Mouse (Mus musculus): ENCODE measurements around the gene Intu. TPM values are rescaled to one million over a fixed set of nuclear protein-coding genes. Genes with fewer than 3 reads are reported as not detected.

Intu gene
- polyA plus RNA-seq, 1 experiment from 2014 or later, result 2.3 TPM

- no peak overlapping the region for H3K27ac ChIP-seq (ENCODE audit: low read length)
- no peaks in the 10 kb centered on the region for H3K9me3 ChIP-seq (replicated peaks; ENCODE audit: control insufficient read depth, low read length)
- no peaks in the 10 kb centered on the region for H3K36me3 ChIP-seq (ENCODE audit: control insufficient read depth, insufficient read depth, low read length)
- no peaks in the 10 kb centered on the region for H3K4me1 ChIP-seq (ENCODE audit: control insufficient read depth, insufficient read depth, low read length)
- H3K27me3 ChIP-seq (ENCODE audit: control insufficient read depth, insufficient read depth, low read length), result no peaks in the 10 kb centered on the region
- no peak overlapping the region for H3K4me2 ChIP-seq (ENCODE audit: low read depth, low read length)
- no peak overlapping the region for H3K9ac ChIP-seq (ENCODE audit: low read length)
- no peak for ATAC-seq (ENCODE audit: insufficient read depth, low FRiP score)
- no peak overlapping the region for H3K4me3 ChIP-seq (replicated peaks; ENCODE audit: low read length)
- 59% methylated on average over 9 of the region's 9 CpGs for WGBS
These were observed 155.8 kb downstream of the Intu start for GRCm38 (mm10) chr3:40686836-40687235.

DNA sequence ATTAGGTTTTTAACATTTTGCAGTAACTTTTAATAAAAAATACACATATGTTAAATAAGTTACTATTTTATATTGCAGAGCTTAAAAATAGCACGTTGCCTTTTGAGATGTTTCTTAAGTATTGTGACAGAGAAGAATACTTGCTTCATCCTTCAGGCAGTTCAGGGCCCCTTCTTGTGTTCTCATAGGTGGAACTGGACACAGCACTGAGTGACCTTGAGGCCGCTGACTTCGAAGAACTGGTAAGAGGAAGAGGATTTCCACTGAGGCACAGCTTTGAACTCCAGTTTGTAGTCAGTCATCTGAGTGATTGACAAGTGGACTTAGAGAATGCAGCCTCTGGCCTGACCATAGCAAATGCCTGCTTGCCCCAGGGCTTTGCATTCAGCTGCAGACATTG, 156.5 kb downstream of the Intu start:
- no peaks in the 10 kb centered on the region for H3K9me3 ChIP-seq (replicated peaks; ENCODE audit: control insufficient read depth, low read length)
- H3K27ac ChIP-seq (ENCODE audit: low read length), result no peak overlapping the region
- ATAC-seq (ENCODE audit: insufficient read depth, low FRiP score), result no peak
- no peak overlapping the region for H3K4me2 ChIP-seq (ENCODE audit: low read depth, low read length)
- 72% methylated on average over 3 of the region's 3 CpGs for WGBS
- H3K9ac ChIP-seq (ENCODE audit: low read length), result no peak overlapping the region
- H3K27me3 ChIP-seq (ENCODE audit: control insufficient read depth, insufficient read depth, low read length), result no peaks in the 10 kb centered on the region
- no peak overlapping the region for H3K4me3 ChIP-seq (replicated peaks; ENCODE audit: low read length)
- H3K36me3 ChIP-seq (ENCODE audit: control insufficient read depth, insufficient read depth, low read length), result no peaks in the 10 kb centered on the region
- H3K4me1 ChIP-seq (ENCODE audit: control insufficient read depth, insufficient read depth, low read length), result no peaks in the 10 kb centered on the region

- H3K4me3 ChIP-seq (replicated peaks; ENCODE audit: low read length), result no peak overlapping the region
- no peak overlapping the region for H3K27ac ChIP-seq (ENCODE audit: low read length)
- H3K9ac ChIP-seq (ENCODE audit: low read length), result no peak overlapping the region
- no peaks in the 10 kb centered on the region; the same call in 1 of the 2 replicates for H3K36me3 ChIP-seq (ENCODE audit: control insufficient read depth, insufficient read depth, low read length)
- no peaks in the 10 kb centered on the region for H3K27me3 ChIP-seq (ENCODE audit: control insufficient read depth, insufficient read depth, low read length)
- WGBS, result 82% methylated on average over 6 of the region's 6 CpGs
- ATAC-seq (ENCODE audit: insufficient read depth, low FRiP score), result no peak
- no peaks in the 10 kb centered on the region for H3K9me3 ChIP-seq (replicated peaks; ENCODE audit: control insufficient read depth, low read length)
- peaks cover 3% of the 10 kb centered on the region; the same call in 1 of the 2 replicates for H3K4me1 ChIP-seq (ENCODE audit: control insufficient read depth, insufficient read depth, low read length)
- no peak overlapping the region for H3K4me2 ChIP-seq (ENCODE audit: low read depth, low read length)
These were observed 160.5 kb downstream of the Intu start for GRCm38 (mm10) chr3:40691566-40691965.

- WGBS, result 76% methylated on average over 10 of the region's 10 CpGs
- ATAC-seq (ENCODE audit: insufficient read depth, low FRiP score), result no peak
- Histone ChIP-seq H3K9me3 (replicated peaks; ENCODE audit: control insufficient read depth, low read length) (no peaks in the 10 kb centered on the region), H3K4me3 (replicated peaks; ENCODE audit: low read length) (no peak overlapping the region), H3K9ac (ENCODE audit: low read length) (no peak overlapping the region), H3K36me3 (ENCODE audit: control insufficient read depth, insufficient read depth, low read length) (no peaks in the 10 kb centered on the region; the same call in 1 of the 2 replicates), H3K27ac (ENCODE audit: low read length) (no peak overlapping the region), H3K4me2 (ENCODE audit: low read depth, low read length) (no peak overlapping the region), H3K27me3 (ENCODE audit: control insufficient read depth, insufficient read depth, low read length) (no peaks in the 10 kb centered on the region), H3K4me1 (ENCODE audit: control insufficient read depth, insufficient read depth, low read length) (peaks cover 3% of the 10 kb centered on the region; the same call in 1 of the 2 replicates)
These were observed 162.3 kb downstream of the Intu start for GRCm38 (mm10) chr3:40693435-40693834.

DNA sequence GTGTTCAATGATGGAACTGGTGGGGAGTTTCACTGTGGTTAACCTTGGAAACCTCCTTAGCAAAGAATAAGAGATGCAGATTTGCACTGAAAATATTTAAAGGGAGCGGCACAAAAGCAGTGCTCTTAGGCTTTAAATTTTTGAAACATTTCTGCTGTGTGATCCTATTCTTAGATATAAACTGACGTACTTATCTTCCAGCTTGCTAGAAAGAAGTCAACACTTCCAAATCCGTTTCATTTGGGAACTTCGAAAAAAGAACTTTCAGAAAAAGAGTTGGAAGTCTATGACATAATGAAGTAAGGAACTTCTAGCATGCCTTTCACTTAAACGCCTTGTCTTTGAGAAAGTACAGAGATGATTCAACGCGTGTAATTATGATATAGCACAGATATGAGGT, 162.9 kb downstream of the Intu start:
- H3K9me3 ChIP-seq (replicated peaks; ENCODE audit: control insufficient read depth, low read length), result no peaks in the 10 kb centered on the region
- no peak overlapping the region for H3K4me3 ChIP-seq (replicated peaks; ENCODE audit: low read length)
- H3K4me2 ChIP-seq (ENCODE audit: low read depth, low read length), result no peak overlapping the region
- no peaks in the 10 kb centered on the region; the same call in 1 of the 2 replicates for H3K36me3 ChIP-seq (ENCODE audit: control insufficient read depth, insufficient read depth, low read length)
- WGBS, result 60% methylated on average over 7 of the region's 7 CpGs
- no peak for ATAC-seq (ENCODE audit: insufficient read depth, low FRiP score)
- H3K27ac ChIP-seq (ENCODE audit: low read length), result no peak overlapping the region
- no peaks in the 10 kb centered on the region for H3K27me3 ChIP-seq (ENCODE audit: control insufficient read depth, insufficient read depth, low read length)
- H3K9ac ChIP-seq (ENCODE audit: low read length), result no peak overlapping the region
- peaks cover 3% of the 10 kb centered on the region; the same call in 1 of the 2 replicates for H3K4me1 ChIP-seq (ENCODE audit: control insufficient read depth, insufficient read depth, low read length)

DNA sequence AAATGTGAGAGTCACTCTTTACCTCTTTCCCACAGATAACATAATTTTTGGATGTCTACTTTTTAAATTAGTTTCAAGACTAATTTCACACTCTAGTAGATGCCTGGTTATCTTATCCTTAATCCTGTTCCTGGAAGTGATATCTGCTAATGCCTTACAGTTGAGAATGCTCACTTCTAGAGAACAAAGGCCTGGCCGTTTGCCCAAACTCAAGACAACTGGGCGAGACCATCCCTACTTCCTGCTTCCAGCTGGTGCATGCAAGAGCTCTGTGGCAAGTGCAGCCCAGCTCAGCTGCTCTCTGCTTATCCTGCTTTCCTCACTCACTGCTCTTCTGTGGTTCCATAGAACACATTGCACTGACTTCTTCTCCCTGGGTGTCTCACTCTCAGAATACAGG, 163.4 kb downstream of the Intu start:
- no peaks in the 10 kb centered on the region for H3K9me3 ChIP-seq (replicated peaks; ENCODE audit: control insufficient read depth, low read length)
- no peak overlapping the region for H3K4me3 ChIP-seq (replicated peaks; ENCODE audit: low read length)
- H3K9ac ChIP-seq (ENCODE audit: low read length), result no peak overlapping the region
- no peaks in the 10 kb centered on the region for H3K27me3 ChIP-seq (ENCODE audit: control insufficient read depth, insufficient read depth, low read length)
- no peak overlapping the region for H3K4me2 ChIP-seq (ENCODE audit: low read depth, low read length)
- peaks cover 3% of the 10 kb centered on the region; the same call in 1 of the 2 replicates for H3K4me1 ChIP-seq (ENCODE audit: control insufficient read depth, insufficient read depth, low read length)
- ATAC-seq (ENCODE audit: insufficient read depth, low FRiP score), result no peak
- H3K27ac ChIP-seq (ENCODE audit: low read length), result no peak overlapping the region
- no peaks in the 10 kb centered on the region; the same call in 1 of the 2 replicates for H3K36me3 ChIP-seq (ENCODE audit: control insufficient read depth, insufficient read depth, low read length)
- WGBS, result 42% methylated on average over 2 of the region's 2 CpGs

DNA sequence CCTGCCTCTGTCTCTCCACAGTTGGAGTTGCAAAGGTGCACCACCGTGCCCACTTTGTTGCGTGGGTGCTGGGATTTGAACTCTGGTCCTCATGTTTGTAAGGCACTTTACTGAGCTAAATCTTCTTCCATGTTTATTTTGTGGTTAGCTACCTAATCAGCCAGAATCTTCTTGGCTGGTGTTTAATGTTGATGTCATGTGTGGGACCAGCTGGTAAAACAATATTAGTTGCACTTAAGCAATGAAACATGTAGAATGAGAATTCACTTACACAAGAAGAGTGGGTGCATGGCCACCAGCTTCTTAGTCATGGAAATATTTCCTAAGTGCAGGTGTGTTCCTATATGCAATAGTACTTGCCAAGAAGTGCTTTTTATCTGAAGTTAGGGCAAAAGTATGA, 164.1 kb downstream of the Intu start:
- H3K27ac ChIP-seq (ENCODE audit: low read length), result no peak overlapping the region
- no peak overlapping the region for H3K4me3 ChIP-seq (replicated peaks; ENCODE audit: low read length)
- no peaks in the 10 kb centered on the region; the same call in 1 of the 2 replicates for H3K36me3 ChIP-seq (ENCODE audit: control insufficient read depth, insufficient read depth, low read length)
- no peak overlapping the region for H3K9ac ChIP-seq (ENCODE audit: low read length)
- no peak overlapping the region for H3K4me2 ChIP-seq (ENCODE audit: low read depth, low read length)
- 100% methylated on average over 2 of the region's 2 CpGs for WGBS
- peaks cover 3% of the 10 kb centered on the region; the same call in 1 of the 2 replicates for H3K4me1 ChIP-seq (ENCODE audit: control insufficient read depth, insufficient read depth, low read length)
- ATAC-seq (ENCODE audit: insufficient read depth, low FRiP score), result no peak
- no peaks in the 10 kb centered on the region for H3K27me3 ChIP-seq (ENCODE audit: control insufficient read depth, insufficient read depth, low read length)
- no peaks in the 10 kb centered on the region for H3K9me3 ChIP-seq (replicated peaks; ENCODE audit: control insufficient read depth, low read length)

- peaks cover 3% of the 10 kb centered on the region; the same call in 1 of the 2 replicates for H3K4me1 ChIP-seq (ENCODE audit: control insufficient read depth, insufficient read depth, low read length)
- H3K9ac ChIP-seq (ENCODE audit: low read length), result no peak overlapping the region
- no peak overlapping the region for H3K27ac ChIP-seq (ENCODE audit: low read length)
- no peaks in the 10 kb centered on the region for H3K27me3 ChIP-seq (ENCODE audit: control insufficient read depth, insufficient read depth, low read length)
- no peaks in the 10 kb centered on the region; the same call in 1 of the 2 replicates for H3K36me3 ChIP-seq (ENCODE audit: control insufficient read depth, insufficient read depth, low read length)
- no peak for ATAC-seq (ENCODE audit: insufficient read depth, low FRiP score)
- H3K4me2 ChIP-seq (ENCODE audit: low read depth, low read length), result no peak overlapping the region
- no peaks in the 10 kb centered on the region for H3K9me3 ChIP-seq (replicated peaks; ENCODE audit: control insufficient read depth, low read length)
- H3K4me3 ChIP-seq (replicated peaks; ENCODE audit: low read length), result no peak overlapping the region
- 75% methylated on average over 3 of the region's 3 CpGs for WGBS
These were observed 167.7 kb downstream of the Intu start for GRCm38 (mm10) chr3:40698834-40699233.

- WGBS, result 68% methylated on average over 5 of the region's 5 CpGs
- H3K9ac ChIP-seq (ENCODE audit: low read length), result no peak overlapping the region
- H3K27ac ChIP-seq (ENCODE audit: low read length), result no peak overlapping the region
- no peak for ATAC-seq (ENCODE audit: insufficient read depth, low FRiP score)
- no peaks in the 10 kb centered on the region for H3K9me3 ChIP-seq (replicated peaks; ENCODE audit: control insufficient read depth, low read length)
- H3K27me3 ChIP-seq (ENCODE audit: control insufficient read depth, insufficient read depth, low read length), result no peaks in the 10 kb centered on the region
- H3K4me2 ChIP-seq (ENCODE audit: low read depth, low read length), result no peak overlapping the region
- no peaks in the 10 kb centered on the region for H3K4me1 ChIP-seq (ENCODE audit: control insufficient read depth, insufficient read depth, low read length)
- H3K36me3 ChIP-seq (ENCODE audit: control insufficient read depth, insufficient read depth, low read length), result no peaks in the 10 kb centered on the region
- no peak overlapping the region for H3K4me3 ChIP-seq (replicated peaks; ENCODE audit: low read length)
These were observed 173.8 kb downstream of the Intu start for GRCm38 (mm10) chr3:40704816-40705430.

Measured in stomach, embryonic 16.5 days (tissue).